Mouse (Mus musculus) ES-E14 (cell line): ENCODE measurements around the gene Fem1a.

Experiments
- CHD2 ChIP-seq: IDR thresholded peaks from 2 replicates; pipeline ENCODE4 v1.6.1; 2014; ENCODE audit warnings: mild to moderate bottlenecking, low read depth, low read length, inconsistent platforms
- HCFC1 ChIP-seq: IDR thresholded peaks from 2 replicates; pipeline ENCODE4 v1.6.1; 2012; ENCODE audit warnings: low read length, inconsistent platforms, borderline replicate concordance; ENCODE audit not compliant: insufficient read depth
- ZNF384 ChIP-seq: IDR thresholded peaks from 2 replicates; pipeline ENCODE4 v1.6.1; 2012; ENCODE audit warnings: low read depth, low read length, inconsistent platforms

DNA sequence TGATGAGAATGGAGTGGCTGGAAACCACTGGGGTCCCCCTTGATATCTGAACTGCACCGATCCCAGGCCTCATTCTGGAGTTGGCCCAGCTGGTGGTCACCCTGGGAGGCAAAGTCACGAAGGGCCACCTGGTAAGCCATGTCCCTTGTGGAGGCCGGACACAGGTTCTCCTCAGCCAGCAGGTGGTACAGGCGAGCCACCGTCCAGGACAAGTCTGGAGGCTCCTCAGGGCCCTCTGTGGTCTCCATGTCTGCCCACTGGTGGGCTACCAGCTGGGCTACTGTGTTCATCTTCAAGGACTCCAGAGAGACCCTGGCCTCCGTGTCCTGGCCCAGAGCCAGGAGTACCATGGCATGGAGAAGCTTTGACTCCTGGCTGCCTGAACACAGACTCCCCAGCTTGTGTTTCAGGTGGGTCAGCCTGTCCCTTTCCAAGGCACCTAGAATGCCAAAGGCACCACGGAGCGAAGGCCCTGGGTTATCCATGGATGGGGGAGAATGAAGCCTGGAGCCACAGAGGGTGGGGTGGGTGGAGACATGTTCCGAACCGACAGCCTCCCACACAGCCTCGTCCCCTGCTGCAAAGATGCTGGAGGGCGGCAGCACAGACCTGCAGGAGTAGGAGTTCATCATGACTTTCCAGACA, 15.1 kb downstream of the Fem1a start:
- TF ChIP-seq HCFC1, result no peak
- no peak for TF ChIP-seq ZNF384
- no peak for TF ChIP-seq CHD2
